Mouse (Mus musculus) cortical plate, adult 2 months (tissue): ENCODE measurements around the gene Csta1.

Experiments used
- CTCF ChIP-seq: fragments of 200-500 bp; IDR thresholded peaks from 2 replicates; pipeline ENCODE4 v1.5.1; 2011; ENCODE audit warnings: mild to moderate bottlenecking, control low read depth, low read length; ENCODE audit not compliant: insufficient read depth; ENCODE audit errors: extremely low read depth
- POLR2A ChIP-seq: fragments of 200-500 bp; IDR thresholded peaks from 2 replicates; pipeline ENCODE4 v1.6.1; 2011; ENCODE audit warnings: mild to moderate bottlenecking, low read length, control low read depth; ENCODE audit not compliant: insufficient read depth; ENCODE audit errors: extremely low read depth

DNA sequence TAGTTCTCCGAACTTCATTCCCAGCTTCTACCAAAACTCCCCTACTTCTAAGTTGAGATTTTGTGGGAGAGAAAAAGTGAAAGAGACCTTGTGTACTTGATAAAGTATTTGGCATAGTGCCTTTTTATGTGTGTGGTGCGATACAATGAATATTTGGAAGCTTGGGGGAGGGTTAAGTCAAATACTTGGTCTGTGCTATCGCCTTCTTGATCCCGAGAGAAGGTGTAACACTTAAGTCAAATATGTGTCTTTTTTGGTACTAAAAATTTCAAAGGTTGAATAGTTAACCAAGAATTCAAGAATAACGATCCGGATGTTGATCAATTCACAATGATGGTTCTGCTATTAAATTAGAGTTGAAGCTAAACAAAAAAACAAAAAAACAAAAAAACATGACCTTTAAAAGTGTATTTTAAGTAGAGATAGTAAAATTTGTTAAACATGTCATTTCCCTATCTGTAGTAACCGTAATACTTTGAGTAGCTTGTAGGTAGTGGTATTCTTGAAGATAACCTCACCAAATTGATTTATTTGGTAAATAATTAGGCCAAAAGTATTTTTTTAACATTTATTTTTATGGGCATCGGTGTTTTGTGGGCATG is 58.5 kb downstream of the Csta1 start:
- TF ChIP-seq POLR2A (no peak), CTCF (no peak)
